Mouse (Mus musculus) neutrophil, adult 59 days (primary cell): ENCODE results near the gene Rcor2. TPM values are rescaled to one million over a fixed set of nuclear protein-coding genes. Genes with fewer than 3 reads are reported as not detected.

Experiments used
- total RNA-seq, 2 experiments: library from RNA; stranded (reverse); gene quantifications; 1 replicate in 1 of 2; 2 replicates in 1 of 2; pipeline ENCODE4 v1.2.4; 2023

Gene Rcor2
- 1 to 10 TPM in 1 of 2 experiments, under 1 TPM in 1; 0.73 to 1.6 TPM for total RNA-seq

GRCm38 (mm10) chr19:7267091-7267741 is at the start of gene Rcor2:
Rcor2 (plus strand) TSS chr19:7267325.

DNA sequence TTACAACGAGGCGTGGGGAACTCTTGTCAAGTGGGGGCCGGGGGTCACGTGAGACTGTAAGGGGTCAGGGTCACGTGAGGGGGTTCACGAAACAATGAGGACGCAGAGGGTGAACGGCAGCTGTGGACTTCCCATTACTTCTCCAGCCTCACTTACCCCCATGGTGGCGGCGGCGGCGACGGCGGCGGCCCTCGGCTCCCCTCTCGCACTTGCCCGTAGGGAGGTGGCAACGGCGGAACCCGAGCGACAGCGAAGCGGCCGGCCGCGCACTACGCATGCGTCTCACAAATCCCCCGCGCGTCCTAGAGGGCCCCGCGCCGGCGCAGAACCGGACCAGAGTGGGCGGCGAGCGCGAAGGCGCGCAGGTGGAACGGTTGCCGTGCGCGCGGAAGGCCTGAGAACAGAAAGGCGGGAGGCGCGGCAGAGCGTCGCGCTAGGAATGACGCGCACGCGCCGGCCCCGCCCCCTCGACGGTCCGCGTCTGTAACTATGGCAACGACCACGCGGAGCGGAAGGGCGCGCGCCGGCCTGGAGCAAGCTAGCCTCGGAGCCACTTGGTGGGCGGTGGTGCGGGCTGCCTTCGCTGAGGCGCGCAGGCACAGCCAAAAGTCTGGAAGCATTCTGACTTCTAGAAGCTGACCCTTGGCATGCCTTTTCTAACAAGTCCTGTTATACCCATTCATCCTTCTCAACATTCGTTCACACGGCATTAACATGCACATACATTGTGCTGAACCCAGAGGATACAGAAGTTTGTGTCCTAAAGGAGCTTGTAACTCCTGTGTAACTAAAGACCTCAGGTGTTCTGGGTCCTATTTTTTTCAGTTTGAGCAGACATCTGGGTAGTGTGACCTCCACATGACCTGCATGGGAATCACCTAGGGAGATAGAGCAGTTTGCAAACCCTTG is 26.1 kb upstream of the Rcor2 start, which contains the start of gene Naa40:
Gene Naa40 (minus strand): TSS at position 402 of the 909 bp plus-strand sequence.

Other genes with a start within 250 kb of the Rcor2 start
- gene Fermt3, start 247.9 kb upstream of the Rcor2 start, total RNA-seq = 100 to 1,000 TPM; 233 TPM
- 10 to 100 TPM; 45.6 to 53.6 TPM for gene Stip1, start 227.4 kb upstream of the Rcor2 start, total RNA-seq
- gene Macrod1, start 210.5 kb upstream of the Rcor2 start, total RNA-seq = 1 to 10 TPM; 2.6 to 2.9 TPM
- gene Flrt1, start 161.6 kb upstream of the Rcor2 start, total RNA-seq = not detected
- gene Otub1, start 61.0 kb upstream of the Rcor2 start, total RNA-seq = 10 to 100 TPM; 69.8 to 79.8 TPM
- gene Cox8a, start 49.7 kb upstream of the Rcor2 start, total RNA-seq = 100 to 1,000 TPM; 346 to 353 TPM
- gene Naa40, start 26.1 kb upstream of the Rcor2 start, total RNA-seq = 10 to 100 TPM; 23.5 to 28.1 TPM
- gene Mark2, start 74.5 kb downstream of the Rcor2 start, total RNA-seq = 100 to 1,000 TPM; 153 to 182 TPM
- 1 to 10 TPM; 6.2 to 8.8 TPM for gene Spindoc, start 115.7 kb downstream of the Rcor2 start, total RNA-seq
- gene 2700081O15Rik, start 150.3 kb downstream of the Rcor2 start, total RNA-seq = 1 to 10 TPM; 2.5 to 3.2 TPM
- gene Rtn3, start 216.0 kb downstream of the Rcor2 start, total RNA-seq = 100 to 1,000 TPM; 132 to 139 TPM
- gene Atl3, start 226.7 kb downstream of the Rcor2 start, total RNA-seq = 10 to 100 TPM; 28.9 to 29.9 TPM